Mouse (Mus musculus) limb, embryonic 14.5 days (tissue): ENCODE data around the gene Scgb2b12. TPM values are rescaled to one million over a fixed set of nuclear protein-coding genes. Genes with fewer than 3 reads are reported as not detected.
"Not testable (repeated sequence)": the region's sequence is repeated elsewhere in the genome, so short reads cannot be mapped to it uniquely, and the experiment has no call there.

Experiments
- ATAC-seq: fragments of 200-750 bp; cut with Nextera tagmentation; 2 replicates; pipeline ENCODE4 v1.8.0; 2017; ENCODE audit warnings: low read depth, moderate number of reproducible peaks, moderate TSS enrichment; ENCODE audit not compliant: low FRiP score
- DNase-seq: peaks from one replicate; pipeline ENCODE4 v3.0.0-alpha.2; 2015; ENCODE audit warnings: low spot score
- H3K27ac ChIP-seq: fragments of 300-500 bp; sonication (generic); replicated peaks from 2 replicates; pipeline ENCODE4 v1.5.1; 2014; ENCODE audit warnings: low read depth, mild to moderate bottlenecking, low read length, moderate library complexity, mixed read lengths
- H3K27me3 ChIP-seq: fragments of 300-500 bp; sonication (generic); 2 replicates; pipeline ENCODE4 v1.6.1; 2014; ENCODE audit warnings: low read length, mixed read lengths; ENCODE audit not compliant: control insufficient read depth, insufficient read depth
- H3K36me3 ChIP-seq: fragments of 300-500 bp; sonication (generic); 2 replicates; pipeline ENCODE4 v1.6.1; 2014; ENCODE audit warnings: mild to moderate bottlenecking, low read length, moderate library complexity, mixed read lengths; ENCODE audit not compliant: control insufficient read depth, insufficient read depth
- H3K4me1 ChIP-seq: fragments of 300-500 bp; sonication (generic); 2 replicates; pipeline ENCODE4 v1.6.1; 2014; ENCODE audit warnings: antibody characterized with exemption, low read length, mixed read lengths; ENCODE audit not compliant: control insufficient read depth, insufficient read depth
- H3K4me2 ChIP-seq: fragments of 300-500 bp; sonication (generic); replicated peaks from 2 replicates; pipeline ENCODE4 v1.6.1; 2014; ENCODE audit warnings: low read depth, mild to moderate bottlenecking, low read length, moderate library complexity; ENCODE audit not compliant: severe bottlenecking
- H3K4me3 ChIP-seq: fragments of 300-500 bp; sonication (generic); replicated peaks from 2 replicates; pipeline ENCODE4 v1.5.1; 2014; ENCODE audit warnings: low read length
- H3K9ac ChIP-seq: fragments of 300-500 bp; sonication (generic); 2 replicates; pipeline ENCODE4 v1.6.1; 2014; ENCODE audit warnings: mild to moderate bottlenecking, low read depth, low read length, moderate library complexity; ENCODE audit not compliant: severe bottlenecking
- H3K9me3 ChIP-seq: fragments of 300-500 bp; sonication (generic); 2 replicates; pipeline ENCODE4 v1.6.1; 2016; ENCODE audit warnings: low read length; ENCODE audit not compliant: control insufficient read depth
- WGBS: fragments of 180-500 bp; shearing (Covaris S2); extraction: QIAGEN DNeasy Blood & Tissue Kit; methylation state at CpG from one replicate; pipeline ENCODE4 v1.1.7; 2014; 5-methylcytosine and 5-hydroxymethylcytosine counted together
- polyA plus RNA-seq, 2 experiments: library from polyadenylated mRNA; depleted of rRNA in 1 of 2; stranded (reverse) in 1 of 2; unstranded in 1 of 2; fragments of >200 nt; fragmentation: Nextera tagmentation in 1 of 2; extraction: Ambion mirVana in 1 of 2; gene quantifications; 2 replicates each; pipeline versions ENCODE4 v1.2.1 to v1.2.3; 2012 to 2014

Scgb2b12 gene
- polyA plus RNA-seq (2012; rRNA removed) (not detected in 2 replicates), polyA plus RNA-seq (2014; fragmentation: Nextera tagmentation; extraction: Ambion mirVana) (not detected in 2 replicates)

- not testable (repeated sequence) for H3K9me3 ChIP-seq, H3K4me2 ChIP-seq, H3K4me1 ChIP-seq, DNase-seq, H3K4me3 ChIP-seq, ATAC-seq, H3K9ac ChIP-seq, H3K36me3 ChIP-seq, H3K27me3 ChIP-seq, H3K27ac ChIP-seq
- 81% methylated on average over 1 of the region's 1 CpGs for WGBS
These were observed at the start of gene Scgb2b12 for GRCm38 (mm10) chr7:32327145-32327544. Gene Scgb2b12 (minus strand): TSS chr7:32327245.

- WGBS = 83% methylated on average over 1 of the region's 3 CpGs
- not testable (repeated sequence) for H3K9me3 ChIP-seq, H3K4me3 ChIP-seq, H3K27me3 ChIP-seq, H3K27ac ChIP-seq, H3K36me3 ChIP-seq, H3K4me2 ChIP-seq, H3K4me1 ChIP-seq, H3K9ac ChIP-seq, ATAC-seq, DNase-seq
These were observed 6.8 kb upstream of the Scgb2b12 start, which contains the start of gene Scgb1b12 for GRCm38 (mm10) chr7:32333882-32334281. Gene Scgb1b12 (plus strand): TSS chr7:32334182.

Other genes starting within 250 kb of the Scgb2b12 start
- gene Scgb1b10, start 226.4 kb downstream of the Scgb2b12 start, polyA plus RNA-seq (2012; rRNA removed) = not detected in 2 replicates
- not detected in 2 replicates for gene Scgb1b10, start 226.4 kb downstream of the Scgb2b12 start, polyA plus RNA-seq (2014; fragmentation: Nextera tagmentation; extraction: Ambion mirVana)
- gene Scgb2b11, start 116.1 kb downstream of the Scgb2b12 start, polyA plus RNA-seq (2012; rRNA removed) = not detected in 2 replicates
- not detected in 2 replicates for gene Scgb2b11, start 116.1 kb downstream of the Scgb2b12 start, polyA plus RNA-seq (2014; fragmentation: Nextera tagmentation; extraction: Ambion mirVana)
- not detected in 2 replicates for gene Scgb1b11, start 104.4 kb downstream of the Scgb2b12 start, polyA plus RNA-seq (2012; rRNA removed)
- gene Scgb1b11, start 104.4 kb downstream of the Scgb2b12 start, polyA plus RNA-seq (2014; fragmentation: Nextera tagmentation; extraction: Ambion mirVana) = not detected in 2 replicates
- gene Scgb1b12, start 6.9 kb upstream of the Scgb2b12 start, polyA plus RNA-seq (2012; rRNA removed) = not detected in 2 replicates
- gene Scgb1b12, start 6.9 kb upstream of the Scgb2b12 start, polyA plus RNA-seq (2014; fragmentation: Nextera tagmentation; extraction: Ambion mirVana) = not detected in 2 replicates
- not detected in 2 replicates for gene Scgb1b29, start 114.3 kb upstream of the Scgb2b12 start, polyA plus RNA-seq (2012; rRNA removed)
- gene Scgb1b29, start 114.3 kb upstream of the Scgb2b12 start, polyA plus RNA-seq (2014; fragmentation: Nextera tagmentation; extraction: Ambion mirVana) = not detected in 2 replicates